Mouse (Mus musculus) lung, embryonic 16.5 days (tissue): ENCODE results near the gene Dync1i1. TPM values are rescaled to one million over a fixed set of nuclear protein-coding genes. Genes with fewer than 3 reads are reported as not detected.

Experiments
- ATAC-seq: fragments of 200-750 bp; cut with Nextera tagmentation; 2 replicates; pipeline ENCODE4 v1.8.0; 2017; ENCODE audit warnings: low read depth, mild to moderate bottlenecking, moderate library complexity
- H3K27ac ChIP-seq: fragments of 300-500 bp; sonication (generic); 2 replicates; pipeline ENCODE4 v1.5.1; 2014; ENCODE audit warnings: mild to moderate bottlenecking, control low read depth, low read length
- H3K27me3 ChIP-seq: fragments of 300-500 bp; sonication (generic); 2 replicates; pipeline ENCODE4 v1.6.1; 2014; ENCODE audit warnings: low read depth, low read length, mixed read lengths; ENCODE audit not compliant: control insufficient read depth, insufficient read depth
- H3K36me3 ChIP-seq: fragments of 300-500 bp; sonication (generic); 2 replicates; pipeline ENCODE4 v1.6.1; 2014; ENCODE audit warnings: low read length; ENCODE audit not compliant: control insufficient read depth, insufficient read depth
- H3K4me1 ChIP-seq: fragments of 300-500 bp; sonication (generic); replicated peaks from 2 replicates; pipeline ENCODE4 v1.6.1; 2014; ENCODE audit warnings: low read length, mixed read lengths; ENCODE audit not compliant: control insufficient read depth, insufficient read depth
- H3K4me2 ChIP-seq: fragments of 300-500 bp; sonication (generic); 2 replicates; pipeline ENCODE4 v1.6.1; 2014; ENCODE audit warnings: low read depth, low read length, control low read depth
- H3K4me3 ChIP-seq: fragments of 300-500 bp; sonication (generic); 2 replicates; pipeline ENCODE4 v1.5.1; 2014; ENCODE audit warnings: mild to moderate bottlenecking, low read length, control low read depth
- H3K9ac ChIP-seq: fragments of 300-500 bp; sonication (generic); 2 replicates; pipeline ENCODE4 v1.6.1; 2014; ENCODE audit warnings: low read length, control low read depth
- H3K9me3 ChIP-seq: fragments of 300-500 bp; sonication (generic); 2 replicates; pipeline ENCODE4 v1.6.1; 2016; ENCODE audit warnings: low read length; ENCODE audit not compliant: control insufficient read depth
- WGBS: fragments of 180-500 bp; shearing (Covaris S2); extraction: QIAGEN DNeasy Blood & Tissue Kit; methylation state at CpG from one replicate; pipeline ENCODE4 v1.1.7; 2014; 5-methylcytosine and 5-hydroxymethylcytosine counted together
- polyA plus RNA-seq: library from polyadenylated mRNA; unstranded; fragments of >200 nt; fragmentation: Nextera tagmentation; extraction: Ambion mirVana; gene quantifications from 2 replicates; pipeline ENCODE4 v1.2.1, GENCODE M21; 2015

The Dync1i1 gene
- polyA plus RNA-seq, 1 experiment from 2014 or later, result 0.80 TPM

DNA sequence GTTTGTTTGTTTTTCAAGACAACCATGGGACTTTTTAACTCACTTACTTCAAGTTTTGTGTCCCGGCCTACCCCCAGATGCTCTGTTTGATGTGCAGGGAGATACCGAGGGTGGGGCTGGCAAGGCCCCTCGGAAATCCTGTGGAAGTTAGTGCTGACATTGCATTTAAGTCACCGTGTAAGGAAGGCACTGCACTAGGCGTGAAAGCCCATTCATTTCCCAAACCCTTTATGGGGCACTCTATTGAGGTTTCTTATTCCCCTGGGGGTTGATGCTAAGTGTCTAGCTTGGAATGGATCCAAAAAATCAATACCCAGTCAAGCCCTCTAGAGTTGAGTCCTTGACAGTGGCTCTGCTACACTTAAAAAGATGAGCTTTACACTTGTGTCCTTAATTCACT, 27.2 kb downstream of the Dync1i1 start:
- Histone ChIP-seq H3K27me3 (no peaks in the 10 kb centered on the region), H3K4me1 (no peaks in the 10 kb centered on the region), H3K9me3 (no peaks in the 10 kb centered on the region), H3K36me3 (no peaks in the 10 kb centered on the region), H3K4me2 (no peak overlapping the region), H3K27ac (no peak overlapping the region), H3K4me3 (no peak overlapping the region), H3K9ac (no peak overlapping the region)
- WGBS, result 64% methylated on average over 5 of the region's 5 CpGs
- no peak for ATAC-seq

DNA sequence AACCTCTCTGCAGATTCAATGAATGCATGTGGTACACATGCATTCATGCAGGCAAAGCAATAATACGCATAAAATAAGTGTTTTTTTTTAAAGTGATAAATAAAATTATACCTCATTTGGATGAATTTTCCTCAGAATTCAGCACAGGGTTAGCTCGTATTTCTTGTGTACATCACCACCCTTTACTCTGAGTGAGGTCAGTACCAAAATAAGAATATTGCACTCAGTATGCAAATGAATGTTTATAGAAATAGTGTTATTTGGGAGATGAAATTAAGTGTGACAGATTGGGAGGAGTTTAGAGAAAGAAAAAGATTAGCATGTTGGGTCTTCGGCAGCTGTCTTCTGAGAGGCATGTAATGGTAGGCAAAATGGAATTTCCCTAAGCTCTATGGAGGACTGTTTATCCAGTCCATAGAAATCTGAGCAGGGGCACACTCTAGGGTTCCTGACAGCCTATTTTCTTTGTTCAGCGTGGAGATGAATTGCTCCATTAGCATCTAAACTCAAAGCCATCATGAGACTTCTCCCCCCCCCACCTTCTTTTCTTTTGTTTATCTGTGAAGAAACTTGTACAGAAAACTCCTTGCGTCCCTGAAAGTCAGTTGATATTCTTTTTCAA, 31.2 kb downstream of the Dync1i1 start:
- Histone ChIP-seq H3K27me3 (no peaks in the 10 kb centered on the region), H3K27ac (no peak overlapping the region), H3K4me2 (no peak overlapping the region), H3K4me1 (no peaks in the 10 kb centered on the region), H3K9ac (no peak overlapping the region), H3K4me3 (no peak overlapping the region), H3K36me3 (no peaks in the 10 kb centered on the region), H3K9me3 (no peaks in the 10 kb centered on the region)
- ATAC-seq, result no peak
- 44% methylated on average over 5 of the region's 5 CpGs for WGBS

DNA sequence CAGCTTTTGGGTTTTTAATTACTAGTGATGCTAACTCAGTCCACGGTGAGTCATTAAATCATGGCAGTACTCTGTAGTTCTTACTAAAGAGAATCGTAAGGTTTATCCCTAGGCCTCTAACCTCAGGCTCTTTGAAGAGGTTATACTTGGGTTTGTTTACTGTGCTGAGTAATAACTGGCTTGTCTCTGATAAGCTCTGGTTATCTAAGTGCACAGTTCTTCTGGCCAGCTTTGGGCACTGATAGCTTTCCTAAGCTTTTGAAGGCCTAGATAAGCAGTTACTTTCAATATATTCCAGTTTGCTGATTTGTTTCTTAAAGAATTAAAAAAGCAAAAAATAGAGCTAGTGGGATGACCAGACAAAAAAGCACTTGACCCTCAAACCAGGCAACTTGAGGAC, 37.5 kb downstream of the Dync1i1 start:
- no peaks in the 10 kb centered on the region for H3K27me3 ChIP-seq
- H3K4me3 ChIP-seq, result no peak overlapping the region
- H3K9me3 ChIP-seq, result no peaks in the 10 kb centered on the region
- no peak overlapping the region for H3K27ac ChIP-seq
- no peaks in the 10 kb centered on the region for H3K36me3 ChIP-seq
- H3K9ac ChIP-seq, result no peak overlapping the region
- WGBS, result 51% methylated on average over 2 of the region's 2 CpGs
- no peak for ATAC-seq
- H3K4me1 ChIP-seq, result no peaks in the 10 kb centered on the region
- no peak overlapping the region for H3K4me2 ChIP-seq

DNA sequence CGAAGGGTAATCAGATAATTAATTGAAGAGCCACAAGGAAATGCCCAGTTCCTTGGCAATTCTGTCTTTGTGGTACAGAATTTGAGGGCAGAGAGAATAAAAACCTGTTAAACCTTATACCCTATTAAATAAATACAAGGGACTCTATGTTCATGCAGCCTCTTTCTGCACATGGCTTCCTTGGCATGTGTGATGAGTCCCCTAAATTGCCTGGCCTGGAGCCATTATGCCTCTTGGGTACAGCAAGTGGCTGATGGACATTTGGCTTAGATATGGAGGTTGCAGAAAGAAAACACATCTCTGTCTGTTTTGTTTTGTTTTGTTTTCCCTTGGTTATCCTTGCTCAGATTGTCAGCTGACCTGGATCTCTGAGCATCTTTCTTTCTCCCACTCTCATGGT, 43.1 kb downstream of the Dync1i1 start:
- no peaks in the 10 kb centered on the region for H3K27me3 ChIP-seq
- no peak overlapping the region for H3K9ac ChIP-seq
- no peaks in the 10 kb centered on the region for H3K36me3 ChIP-seq
- no peaks in the 10 kb centered on the region for H3K4me1 ChIP-seq
- no peak overlapping the region for H3K4me2 ChIP-seq
- H3K9me3 ChIP-seq, result no peaks in the 10 kb centered on the region
- H3K27ac ChIP-seq, result no peak overlapping the region
- ATAC-seq, result no peak
- H3K4me3 ChIP-seq, result no peak overlapping the region
- WGBS, result 81% methylated on average over 1 of the region's 1 CpGs

DNA sequence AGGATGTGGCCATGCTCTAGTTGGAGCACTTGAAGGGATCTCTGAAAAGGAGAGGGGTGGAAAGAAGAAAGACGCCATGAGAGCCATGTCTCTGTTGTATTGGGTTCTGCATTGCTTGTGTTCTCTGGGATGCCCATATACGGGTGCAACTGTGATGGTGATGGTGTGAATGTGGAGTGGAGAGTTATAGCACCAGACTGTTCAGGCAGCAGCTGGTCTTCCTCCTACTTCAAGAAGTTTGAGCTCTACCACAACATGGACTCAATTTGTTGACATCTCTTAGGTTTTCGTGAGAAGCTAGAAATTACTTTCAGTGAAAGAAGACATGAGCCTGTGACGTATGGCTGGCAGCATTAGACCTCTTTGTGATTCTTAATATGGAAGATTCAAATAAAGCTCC, 44.8 kb downstream of the Dync1i1 start:
- no peaks in the 10 kb centered on the region for H3K4me1 ChIP-seq
- H3K4me2 ChIP-seq, result no peak overlapping the region
- 81% methylated on average over 4 of the region's 4 CpGs for WGBS
- no peaks in the 10 kb centered on the region for H3K36me3 ChIP-seq
- no peak overlapping the region for H3K9ac ChIP-seq
- no peaks in the 10 kb centered on the region for H3K27me3 ChIP-seq
- H3K27ac ChIP-seq, result no peak overlapping the region
- ATAC-seq, result no peak
- H3K9me3 ChIP-seq, result no peaks in the 10 kb centered on the region
- H3K4me3 ChIP-seq, result no peak overlapping the region

DNA sequence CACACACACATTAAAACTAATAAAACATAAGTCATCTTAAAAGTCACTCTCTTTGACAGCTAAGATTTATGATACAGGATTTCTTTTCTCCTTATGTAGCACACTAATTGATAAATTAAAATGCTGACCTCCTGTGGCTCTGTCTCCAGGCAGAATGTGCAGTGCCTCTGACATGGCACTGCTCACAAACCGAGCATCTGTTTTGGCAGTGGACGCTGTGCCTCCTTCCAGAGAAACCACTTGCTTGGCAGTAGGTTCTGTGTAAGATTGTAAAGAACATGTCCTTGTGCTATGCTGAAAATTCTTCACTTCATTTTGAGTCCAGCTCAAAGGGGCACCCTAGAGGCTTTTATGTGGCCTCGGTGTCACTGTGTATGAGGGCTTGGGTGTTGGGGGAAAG, 50.0 kb downstream of the Dync1i1 start:
- no peaks in the 10 kb centered on the region for H3K4me1 ChIP-seq
- H3K27ac ChIP-seq, result no peak overlapping the region
- ATAC-seq, result no peak
- no peak overlapping the region for H3K4me3 ChIP-seq
- WGBS, result 52% methylated on average over 3 of the region's 3 CpGs
- no peaks in the 10 kb centered on the region for H3K9me3 ChIP-seq
- H3K4me2 ChIP-seq, result no peak overlapping the region
- no peaks in the 10 kb centered on the region for H3K27me3 ChIP-seq
- no peaks in the 10 kb centered on the region for H3K36me3 ChIP-seq
- no peak overlapping the region for H3K9ac ChIP-seq

DNA sequence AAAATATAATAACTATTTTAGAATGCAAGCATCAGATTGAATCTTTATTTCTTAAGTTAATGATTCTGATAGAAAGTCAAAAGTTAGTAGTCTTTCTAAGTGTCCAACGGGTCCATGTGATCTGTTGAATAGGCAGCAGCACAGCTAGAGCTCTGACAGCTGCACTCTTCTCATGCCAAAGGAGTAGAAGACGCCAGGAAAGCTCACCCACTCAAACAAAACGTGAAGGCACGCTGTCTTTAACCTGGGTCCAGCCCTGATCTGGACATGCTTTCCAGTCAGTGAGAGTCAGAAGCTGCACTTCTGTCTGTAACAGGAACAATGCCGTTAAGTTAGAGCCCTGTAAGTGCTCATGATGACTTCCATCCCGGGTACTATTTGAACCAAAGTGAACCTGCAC, 56.3 kb downstream of the Dync1i1 start:
- Histone ChIP-seq H3K4me1 (no peaks in the 10 kb centered on the region), H3K4me3 (no peak overlapping the region), H3K36me3 (no peaks in the 10 kb centered on the region), H3K9ac (no peak overlapping the region), H3K27me3 (no peaks in the 10 kb centered on the region), H3K4me2 (no peak overlapping the region), H3K9me3 (no peaks in the 10 kb centered on the region), H3K27ac (no peak overlapping the region)
- WGBS, result 73% methylated on average over 6 of the region's 6 CpGs
- ATAC-seq, result no peak

DNA sequence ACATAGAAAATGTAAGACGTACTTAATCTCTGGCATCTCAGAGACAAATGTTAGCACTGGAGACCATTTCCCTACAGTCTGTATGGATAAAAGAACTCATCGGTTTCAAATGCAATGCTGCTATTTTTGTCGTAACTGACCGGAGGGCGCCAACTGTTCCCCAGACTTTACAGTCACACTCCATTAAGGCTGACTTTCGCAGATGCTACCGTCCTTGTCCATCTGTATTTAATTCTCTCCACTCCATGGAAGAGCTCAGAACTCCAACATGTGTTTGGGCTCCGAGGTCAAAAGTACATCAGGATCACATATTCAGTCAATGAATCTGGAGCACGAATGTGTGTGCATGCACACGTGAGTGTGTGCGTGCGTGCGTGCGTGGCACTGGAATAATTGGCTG, 58.4 kb downstream of the Dync1i1 start:
- H3K9me3 ChIP-seq, result no peaks in the 10 kb centered on the region
- no peak overlapping the region for H3K9ac ChIP-seq
- no peaks in the 10 kb centered on the region for H3K27me3 ChIP-seq
- WGBS, result 63% methylated on average over 14 of the region's 14 CpGs
- H3K4me2 ChIP-seq, result no peak overlapping the region
- H3K27ac ChIP-seq, result no peak overlapping the region
- no peak for ATAC-seq
- H3K4me1 ChIP-seq, result no peaks in the 10 kb centered on the region
- no peak overlapping the region for H3K4me3 ChIP-seq
- H3K36me3 ChIP-seq, result no peaks in the 10 kb centered on the region

DNA sequence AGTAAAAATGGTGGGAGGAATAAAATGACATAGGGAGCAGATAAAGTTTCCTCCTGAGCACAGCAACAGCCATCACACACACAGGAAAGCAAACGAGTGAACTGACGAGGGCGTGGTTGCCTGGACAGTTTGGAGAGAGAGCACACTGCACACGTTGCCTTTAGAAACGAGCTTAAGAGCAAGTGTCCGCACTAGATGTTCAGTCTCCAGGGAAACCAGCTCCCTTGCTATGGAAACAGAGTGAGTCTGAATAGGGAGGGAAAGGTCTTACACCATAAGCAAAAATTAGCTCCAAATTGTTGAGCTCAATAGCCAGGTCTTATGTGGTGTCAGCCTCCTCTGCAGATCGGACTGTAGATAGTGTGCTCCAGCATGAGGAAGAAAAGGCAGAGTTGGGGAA, 65.2 kb downstream of the Dync1i1 start:
- no peaks in the 10 kb centered on the region for H3K27me3 ChIP-seq
- no peaks in the 10 kb centered on the region for H3K4me1 ChIP-seq
- no peaks in the 10 kb centered on the region for H3K36me3 ChIP-seq
- WGBS, result 48% methylated on average over 7 of the region's 7 CpGs
- no peak for ATAC-seq
- no peak overlapping the region for H3K27ac ChIP-seq
- H3K9ac ChIP-seq, result no peak overlapping the region
- no peaks in the 10 kb centered on the region for H3K9me3 ChIP-seq
- H3K4me2 ChIP-seq, result no peak overlapping the region
- H3K4me3 ChIP-seq, result no peak overlapping the region
